Mouse (Mus musculus): ENCODE data around the gene Gm4340.
"Not testable (repeated sequence)": the region's sequence is repeated elsewhere in the genome, so short reads cannot be mapped to it uniquely, and the experiment has no call there.

Gm4340 gene

GRCm38 (mm10) chr10:104193742-104194141 lies at the start of gene Gm4340:
Gene Gm4340 (plus strand): TSS chr10:104194042.
- in situ Hi-C loops (cut with MboI; ENCODE audit: low sequenced_read_pairs) = not testable (repeated sequence)

- in situ Hi-C loops (cut with MboI; ENCODE audit: low sequenced_read_pairs) = not testable (repeated sequence)
Measured at GRCm38 (mm10) chr10:104151197-104151596, 42.6 kb upstream of the Gm4340 start, which contains the start of gene Gm6763. Gene Gm6763 (plus strand): TSS chr10:104151497.

- in situ Hi-C loops (cut with MboI; ENCODE audit: low sequenced_read_pairs) = not testable (repeated sequence)
Measured at GRCm38 (mm10) chr10:104159706-104160105, 34.1 kb upstream of the Gm4340 start, which contains the start of gene Gm8764. Gene Gm8764 (plus strand): TSS chr10:104160006.

DNA sequence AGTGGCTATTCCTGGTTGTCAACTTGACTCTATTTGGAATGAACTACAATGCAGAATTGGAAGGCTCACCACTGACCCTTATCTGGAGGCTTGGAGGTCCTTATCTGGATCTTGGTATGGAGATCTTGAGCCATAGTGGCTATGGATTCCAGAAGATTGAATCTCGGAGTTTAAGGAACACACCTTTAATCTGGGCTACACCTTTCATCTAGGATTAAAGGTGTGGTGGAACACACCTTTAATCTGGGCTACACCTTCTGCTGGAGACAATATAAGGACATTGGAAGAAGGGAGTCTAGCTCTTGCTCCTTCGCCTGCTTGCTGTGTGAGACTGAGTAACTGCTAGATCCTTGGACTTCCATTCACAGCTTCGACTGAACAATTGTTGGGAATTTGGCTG lies 25.6 kb upstream of the Gm4340 start, which contains the start of gene Gm21304:
TSS of gene Gm21304 (plus strand) at position 301 of the 400 bp plus-strand sequence.
- in situ Hi-C loops (cut with MboI; ENCODE audit: low sequenced_read_pairs) = not testable (repeated sequence)

DNA sequence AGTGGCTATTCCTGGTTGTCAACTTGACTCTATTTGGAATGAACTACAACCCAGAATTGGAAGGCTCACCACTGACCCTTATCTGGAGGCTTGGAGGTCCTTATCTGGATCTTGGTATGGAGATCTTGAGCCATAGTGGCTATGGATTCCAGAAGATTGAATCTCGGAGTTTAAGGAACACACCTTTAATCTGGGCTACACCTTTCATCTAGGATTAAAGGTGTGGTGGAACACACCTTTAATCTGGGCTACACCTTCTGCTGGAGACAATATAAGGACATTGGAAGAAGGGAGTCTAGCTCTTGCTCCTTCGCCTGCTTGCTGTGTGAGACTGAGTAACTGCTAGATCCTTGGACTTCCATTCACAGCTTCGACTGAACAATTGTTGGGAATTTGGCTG lies 17.1 kb upstream of the Gm4340 start, which contains the start of gene Gm21312:
TSS of gene Gm21312 (plus strand) at position 301 of the 400 bp plus-strand sequence.
- in situ Hi-C loops (cut with MboI; ENCODE audit: low sequenced_read_pairs) = not testable (repeated sequence)

DNA sequence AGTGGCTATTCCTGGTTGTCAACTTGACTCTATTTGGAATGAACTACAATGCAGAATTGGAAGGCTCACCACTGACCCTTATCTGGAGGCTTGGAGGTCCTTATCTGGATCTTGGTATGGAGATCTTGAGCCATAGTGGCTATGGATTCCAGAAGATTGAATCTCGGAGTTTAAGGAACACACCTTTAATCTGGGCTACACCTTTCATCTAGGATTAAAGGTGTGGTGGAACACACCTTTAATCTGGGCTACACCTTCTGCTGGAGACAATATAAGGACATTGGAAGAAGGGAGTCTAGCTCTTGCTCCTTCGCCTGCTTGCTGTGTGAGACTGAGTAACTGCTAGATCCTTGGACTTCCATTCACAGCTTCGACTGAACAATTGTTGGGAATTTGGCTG lies 8.6 kb upstream of the Gm4340 start, which contains the start of gene Gm20765:
TSS of gene Gm20765 (plus strand) at position 301 of the 400 bp plus-strand sequence.
- in situ Hi-C loops (cut with MboI; ENCODE audit: low sequenced_read_pairs) = not testable (repeated sequence)

DNA sequence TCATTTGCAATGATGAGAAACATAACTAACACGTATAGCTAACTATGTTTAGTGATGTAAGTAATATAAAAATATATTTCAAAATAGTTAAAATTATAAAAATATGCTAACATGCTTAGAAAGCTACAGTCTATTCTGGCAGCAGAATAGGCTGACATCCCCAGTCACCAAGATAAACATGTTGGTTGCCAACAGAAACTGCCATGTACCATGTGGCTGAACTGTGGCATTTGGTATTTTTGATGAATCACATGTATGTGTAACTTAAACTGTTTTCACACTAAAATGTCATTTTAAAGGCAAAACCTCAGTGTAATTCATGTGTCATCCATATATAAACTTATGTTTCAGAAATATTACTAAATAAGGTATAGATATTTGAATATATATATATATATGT lies 15.8 kb downstream of the Gm4340 start:
- in situ Hi-C loops (cut with MboI; ENCODE audit: low sequenced_read_pairs) = no loop called here

GRCm38 (mm10) chr10:104210268-104210990 lies 16.6 kb downstream of the Gm4340 start:
- in situ Hi-C loops (cut with MboI; ENCODE audit: low sequenced_read_pairs) = no loop called here

DNA sequence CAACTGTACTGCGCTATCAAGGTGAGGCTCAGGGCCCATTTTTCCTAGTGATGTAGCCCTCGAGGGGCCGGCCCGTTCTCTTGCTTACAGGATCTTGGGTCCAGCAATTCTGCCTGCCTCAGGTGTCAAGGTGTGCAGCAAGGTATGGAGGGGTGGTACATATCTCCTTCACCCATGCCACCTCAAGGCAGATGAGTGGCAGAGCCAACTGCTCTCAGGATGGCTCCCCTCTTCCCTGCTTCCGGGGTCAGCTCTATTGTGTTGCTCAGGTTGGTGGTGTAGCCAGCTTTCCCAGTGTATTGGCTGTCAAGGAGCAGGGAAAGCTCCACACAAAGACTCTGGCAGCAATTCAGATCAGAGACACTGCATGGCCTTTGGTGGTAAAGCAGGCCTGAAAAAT lies 20.7 kb downstream of the Gm4340 start:
- in situ Hi-C loops (cut with MboI; ENCODE audit: low sequenced_read_pairs) = no loop called here

DNA sequence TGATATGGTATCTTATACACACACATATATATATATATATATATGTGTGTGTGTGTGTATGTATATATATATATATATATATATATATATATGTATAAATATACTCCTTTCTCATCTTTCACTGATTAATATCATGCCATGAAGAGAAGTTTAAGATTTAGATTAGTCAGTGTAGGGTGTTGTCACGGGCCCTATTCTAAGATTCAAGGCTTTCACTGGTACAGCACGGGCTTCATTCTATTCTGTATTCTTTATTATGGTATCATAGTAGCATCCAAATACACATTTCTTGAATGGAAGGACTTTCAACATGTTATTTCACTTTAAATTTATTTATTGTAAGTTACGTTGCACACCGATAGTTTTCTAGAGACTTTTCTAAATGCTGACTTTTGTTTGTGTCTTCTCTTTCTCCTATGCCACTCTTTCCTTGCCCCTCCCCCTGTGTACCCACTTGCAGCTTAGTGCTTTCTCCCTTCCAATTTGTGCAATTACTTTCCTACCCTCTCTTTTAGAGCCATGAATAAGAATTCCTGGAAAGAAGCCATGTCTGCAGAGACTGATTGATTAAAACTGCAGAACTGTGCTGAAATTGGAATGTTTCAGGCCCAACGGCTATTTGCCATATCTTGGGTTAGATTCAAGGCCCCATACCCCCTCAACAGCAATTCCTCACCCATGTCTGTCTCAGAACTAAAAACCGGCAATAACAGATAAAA lies 26.6 kb downstream of the Gm4340 start:
- in situ Hi-C loops (cut with MboI; ENCODE audit: low sequenced_read_pairs) = no loop called here
